Mouse (Mus musculus) testis, postnatal 14 days (tissue): ENCODE results near the gene Cnrip1.

Source experiments
- DNase-seq: peaks from one replicate; pipeline ENCODE4 v3.0.0; 2021; ENCODE audit warnings: low spot score

The Cnrip1 gene

GRCm38 (mm10) chr11:17107359-17107758 lies 56.0 kb downstream of the Cnrip1 start:
- no peak for DNase-seq

GRCm38 (mm10) chr11:17112419-17113090 lies 61.2 kb downstream of the Cnrip1 start:
- no peak for DNase-seq

GRCm38 (mm10) chr11:17126418-17126817 lies 75.0 kb downstream of the Cnrip1 start:
- DNase-seq, result no peak
